Mouse (Mus musculus): ENCODE results near the gene Naif1.

DNA sequence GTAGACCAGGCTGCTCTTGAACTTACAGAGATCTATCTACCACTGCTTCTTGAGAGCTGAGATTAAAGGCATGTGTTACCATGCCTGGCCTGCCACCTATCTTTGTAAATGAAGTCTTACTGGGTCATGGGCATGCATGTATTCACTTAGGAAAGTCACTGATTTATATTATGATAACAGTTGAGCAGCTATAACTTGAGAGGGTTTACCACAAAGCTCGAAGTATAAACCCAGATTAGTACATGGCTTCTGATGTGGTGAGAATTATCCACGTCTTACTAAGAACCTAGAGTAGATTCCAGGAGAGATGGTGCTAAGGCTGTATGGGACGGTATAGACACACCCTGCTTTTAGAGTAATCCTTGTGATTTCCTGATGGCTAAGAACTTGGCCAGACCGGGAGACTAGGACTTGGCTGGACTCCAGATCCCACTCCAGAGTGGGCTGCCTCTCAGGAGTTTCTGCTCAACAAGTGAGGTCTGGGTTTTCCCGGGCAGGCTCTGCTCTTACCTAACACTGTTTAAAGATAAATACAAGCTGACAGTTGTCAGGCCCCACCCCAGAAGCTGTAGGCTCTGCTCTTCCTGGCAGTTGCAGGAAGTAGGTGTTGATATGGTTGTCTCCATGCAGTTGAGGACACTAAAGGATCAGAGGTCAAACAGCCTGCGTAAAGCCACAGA, 14.1 kb downstream of the Naif1 start:
- TF ChIP-seq POLR2A (IDR thresholded peaks at IDR 0.05; ENCODE audit: borderline replicate concordance, low read depth, low read length) (no peak), CTCF (IDR thresholded peaks at IDR 0.05; ENCODE audit: low read depth, low read length) (no peak)
